Mouse (Mus musculus) limb, embryonic 13.5 days (tissue): Measurements from ENCODE around the gene Zan. TPM values are rescaled to one million over a fixed set of nuclear protein-coding genes. Genes with fewer than 3 reads are reported as not detected.
A peak's percentile ranks its signal among the peaks of the same experiment; 100 is the strongest.

Experiments used
- ATAC-seq: fragments of 200-750 bp; cut with Nextera tagmentation; 2 replicates; pipeline ENCODE4 v1.8.0; 2017; ENCODE audit warnings: low read depth, moderate number of reproducible peaks, moderate TSS enrichment; ENCODE audit not compliant: low FRiP score
- H3K27ac ChIP-seq: fragments of 300-500 bp; sonication (generic); 2 replicates; pipeline ENCODE4 v1.5.1; 2015; ENCODE audit warnings: inconsistent platforms, mild to moderate bottlenecking, moderate library complexity
- H3K27me3 ChIP-seq: fragments of 300-500 bp; sonication (generic); 2 replicates; pipeline ENCODE4 v1.6.1; 2015; ENCODE audit warnings: mild to moderate bottlenecking, inconsistent platforms
- H3K36me3 ChIP-seq: fragments of 300-500 bp; sonication (generic); 2 replicates; pipeline ENCODE4 v1.6.1; 2015; ENCODE audit warnings: inconsistent platforms, mild to moderate bottlenecking, moderate library complexity
- H3K4me1 ChIP-seq: fragments of 300-500 bp; sonication (generic); 2 replicates; pipeline ENCODE4 v1.6.1; 2015; ENCODE audit warnings: inconsistent platforms
- H3K4me2 ChIP-seq: fragments of 300-500 bp; sonication (generic); replicated peaks from 2 replicates; pipeline ENCODE4 v1.6.1; 2015; ENCODE audit warnings: inconsistent platforms, mild to moderate bottlenecking, moderate library complexity
- H3K4me3 ChIP-seq: fragments of 300-500 bp; sonication (generic); 2 replicates; pipeline ENCODE4 v1.5.1; 2015; ENCODE audit warnings: moderate library complexity, mild to moderate bottlenecking, inconsistent platforms
- H3K9ac ChIP-seq: fragments of 300-500 bp; sonication (generic); 2 replicates; pipeline ENCODE4 v1.6.1; 2015; ENCODE audit warnings: mild to moderate bottlenecking, inconsistent platforms
- H3K9me3 ChIP-seq: fragments of 300-500 bp; sonication (generic); 2 replicates; pipeline ENCODE4 v1.6.1; 2016; ENCODE audit warnings: inconsistent platforms
- WGBS: fragments of 180-500 bp; shearing (Covaris S2); methylation state at CpG from one replicate; pipeline ENCODE4 v1.1.7; 2015; 5-methylcytosine and 5-hydroxymethylcytosine counted together
- polyA plus RNA-seq: library from polyadenylated mRNA; unstranded; fragments of >200 nt; fragmentation: Nextera tagmentation; extraction: Ambion mirVana; gene quantifications from 2 replicates; pipeline ENCODE4 v1.2.1, GENCODE M21; 2015

Gene Zan
- polyA plus RNA-seq, 1 experiment from 2014 or later = 0.05 TPM

GRCm38 (mm10) chr5:137346388-137346787, 130.5 kb downstream of the Zan start:
- 71% methylated on average over 1 of the region's 1 CpGs for WGBS
- no peak overlapping the region for H3K27ac ChIP-seq
- no peak for ATAC-seq

DNA sequence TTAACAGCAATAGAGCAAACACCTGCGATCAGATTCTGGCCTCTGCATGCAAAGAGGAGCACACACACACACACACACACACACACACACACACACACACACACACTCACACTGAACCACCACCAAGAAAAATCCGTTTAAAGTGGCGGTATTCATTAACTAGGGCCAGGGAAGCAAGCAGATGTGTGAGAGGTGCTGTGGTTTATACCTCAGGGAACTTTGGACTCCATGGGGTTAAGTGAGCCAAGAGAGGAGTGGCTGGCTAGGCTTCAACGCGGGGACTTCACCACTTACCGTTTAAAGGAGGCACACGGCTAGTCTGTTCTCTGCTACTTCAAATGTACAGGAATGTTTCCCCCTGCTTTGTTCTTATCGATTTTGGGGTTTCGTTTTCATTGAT, 131.0 kb downstream of the Zan start:
- H3K9me3 ChIP-seq = no peaks in the 10 kb centered on the region
- no peak overlapping the region for H3K27ac ChIP-seq
- peaks cover 41% of the 10 kb centered on the region for H3K4me1 ChIP-seq
- no peaks in the 10 kb centered on the region for H3K36me3 ChIP-seq
- no peaks in the 10 kb centered on the region for H3K27me3 ChIP-seq
- no peak overlapping the region for H3K4me3 ChIP-seq
- WGBS = 13% methylated on average over 9 of the region's 9 CpGs
- 0 out of 2 replicates have a peak overlapping the region, but pooled peaks have one; percentile 5 for H3K9ac ChIP-seq
- peak overlapping the region; percentile 40 for H3K4me2 ChIP-seq
- ATAC-seq = no peak

More at GRCm38 (mm10) chr5:137346388-137346787, 130.5 kb downstream of the Zan start:
- peaks cover 41% of the 10 kb centered on the region for H3K4me1 ChIP-seq
- peak overlapping the region; percentile 40 for H3K4me2 ChIP-seq
- H3K9me3 ChIP-seq = no peaks in the 10 kb centered on the region
- no peaks in the 10 kb centered on the region for H3K36me3 ChIP-seq
- no peak overlapping the region for H3K4me3 ChIP-seq
- H3K27me3 ChIP-seq = no peaks in the 10 kb centered on the region
- no peak overlapping the region for H3K9ac ChIP-seq

GRCm38 (mm10) chr5:137343869-137344268, 133.0 kb downstream of the Zan start:
- Histone ChIP-seq H3K4me2 (no peak overlapping the region), H3K9ac (no peak overlapping the region), H3K4me3 (no peak overlapping the region), H3K4me1 (peaks cover 48% of the 10 kb centered on the region), H3K27ac (no peak overlapping the region), H3K9me3 (no peaks in the 10 kb centered on the region), H3K36me3 (no peaks in the 10 kb centered on the region), H3K27me3 (no peaks in the 10 kb centered on the region)
- ATAC-seq = no peak

DNA sequence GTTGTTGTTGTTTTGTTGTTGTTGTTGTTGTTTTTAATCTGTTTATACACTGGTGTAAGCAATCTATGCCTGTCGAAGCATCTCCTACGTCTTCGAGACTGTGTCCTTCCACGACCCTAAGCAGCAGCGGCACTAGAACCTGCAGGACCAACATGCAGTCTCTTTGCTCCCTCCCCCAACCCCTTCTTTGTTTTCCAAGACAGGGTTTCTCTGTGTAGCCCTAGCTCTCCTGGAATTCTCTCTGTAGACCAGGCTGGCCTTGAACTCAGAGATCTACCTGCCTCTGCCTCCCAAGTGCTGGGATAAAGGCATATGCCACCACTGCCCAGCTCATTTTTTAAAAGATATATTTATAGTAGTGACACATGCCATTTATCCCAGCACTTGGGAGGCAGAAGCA, 133.5 kb downstream of the Zan start:
- Histone ChIP-seq H3K36me3 (no peaks in the 10 kb centered on the region), H3K4me3 (no peak overlapping the region), H3K9me3 (no peaks in the 10 kb centered on the region), H3K9ac (no peak overlapping the region), H3K27me3 (no peaks in the 10 kb centered on the region), H3K4me2 (no peak overlapping the region), H3K4me1 (peaks cover 47% of the 10 kb centered on the region), H3K27ac (no peak overlapping the region)
- no peak for ATAC-seq
- 89% methylated on average over 5 of the region's 5 CpGs for WGBS

GRCm38 (mm10) chr5:137342407-137343012, 134.4 kb downstream of the Zan start:
- Histone ChIP-seq H3K4me2 (no peak overlapping the region), H3K27me3 (no peaks in the 10 kb centered on the region), H3K9ac (no peak overlapping the region), H3K9me3 (no peaks in the 10 kb centered on the region), H3K4me1 (peaks cover 41% of the 10 kb centered on the region), H3K4me3 (no peak overlapping the region), H3K36me3 (no peaks in the 10 kb centered on the region), H3K27ac (no peak overlapping the region)
- no peak for ATAC-seq
- WGBS = 77% methylated on average over 7 of the region's 7 CpGs

DNA sequence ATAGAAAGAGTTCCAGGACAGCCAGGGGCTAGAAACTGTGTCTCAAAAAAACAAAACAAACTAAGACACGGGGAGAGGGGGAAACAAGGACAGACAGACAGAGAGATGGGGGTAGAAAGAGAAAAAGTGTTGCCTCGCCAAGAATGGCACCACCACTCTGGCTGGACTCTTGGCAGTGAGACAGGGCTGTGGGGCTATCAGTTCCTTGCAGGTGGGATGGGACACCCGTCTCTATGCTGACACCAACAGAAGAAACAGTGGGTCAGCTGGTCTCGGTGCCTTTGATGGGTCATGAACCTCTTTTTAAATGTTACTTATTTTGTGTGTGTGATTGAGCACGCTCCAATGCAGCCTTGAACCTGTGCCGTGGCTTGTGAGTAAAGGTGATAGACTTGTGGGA, 136.6 kb downstream of the Zan start:
- no peaks in the 10 kb centered on the region for H3K9me3 ChIP-seq
- no peak overlapping the region for H3K9ac ChIP-seq
- no peak overlapping the region for H3K27ac ChIP-seq
- no peak overlapping the region for H3K4me3 ChIP-seq
- no peak overlapping the region; the same call in 1 of the 2 replicates for H3K4me2 ChIP-seq
- H3K36me3 ChIP-seq = no peaks in the 10 kb centered on the region
- ATAC-seq = no peak
- H3K27me3 ChIP-seq = no peaks in the 10 kb centered on the region
- H3K4me1 ChIP-seq = peaks cover 28% of the 10 kb centered on the region
- WGBS = 74% methylated on average over 6 of the region's 6 CpGs

GRCm38 (mm10) chr5:137339290-137339979, 137.4 kb downstream of the Zan start:
- Histone ChIP-seq H3K27me3 (no peaks in the 10 kb centered on the region), H3K4me2 (peak overlapping the region; percentile 77), H3K4me3 (peak overlapping the region; percentile 46), H3K4me1 (peaks cover 21% of the 10 kb centered on the region), H3K27ac (peak overlapping the region; percentile 29; the same call in 1 of the 2 replicates), H3K9me3 (no peaks in the 10 kb centered on the region), H3K9ac (peak overlapping the region; percentile 68), H3K36me3 (no peaks in the 10 kb centered on the region)
- WGBS = 12% methylated on average over 22 of the region's 22 CpGs
- ATAC-seq = 0 out of 2 replicates have a peak, but pooled peaks have one; percentile 18

GRCm38 (mm10) chr5:137338663-137339289, 138.1 kb downstream of the Zan start:
- Histone ChIP-seq H3K27ac (peak overlapping the region; percentile 29), H3K4me1 (peaks cover 18% of the 10 kb centered on the region), H3K36me3 (no peaks in the 10 kb centered on the region), H3K4me3 (peak overlapping the region; percentile 46), H3K4me2 (peak overlapping the region; percentile 77), H3K27me3 (no peaks in the 10 kb centered on the region), H3K9me3 (no peaks in the 10 kb centered on the region), H3K9ac (peak overlapping the region; percentile 68)
- WGBS = 5% methylated on average over 11 of the region's 11 CpGs
- peak; percentile 29 for ATAC-seq

- Histone ChIP-seq H3K4me1 (peaks cover 18% of the 10 kb centered on the region), H3K36me3 (no peaks in the 10 kb centered on the region), H3K4me3 (peak overlapping the region; percentile 46), H3K4me2 (peak overlapping the region; percentile 77), H3K27ac (peak overlapping the region; percentile 29), H3K27me3 (no peaks in the 10 kb centered on the region), H3K9ac (peak overlapping the region; percentile 68), H3K9me3 (no peaks in the 10 kb centered on the region)
- under 1% methylated on average over 19 of the region's 19 CpGs for WGBS
- ATAC-seq = peak; percentile 83
These were observed 138.6 kb downstream of the Zan start for GRCm38 (mm10) chr5:137338256-137338655.

DNA sequence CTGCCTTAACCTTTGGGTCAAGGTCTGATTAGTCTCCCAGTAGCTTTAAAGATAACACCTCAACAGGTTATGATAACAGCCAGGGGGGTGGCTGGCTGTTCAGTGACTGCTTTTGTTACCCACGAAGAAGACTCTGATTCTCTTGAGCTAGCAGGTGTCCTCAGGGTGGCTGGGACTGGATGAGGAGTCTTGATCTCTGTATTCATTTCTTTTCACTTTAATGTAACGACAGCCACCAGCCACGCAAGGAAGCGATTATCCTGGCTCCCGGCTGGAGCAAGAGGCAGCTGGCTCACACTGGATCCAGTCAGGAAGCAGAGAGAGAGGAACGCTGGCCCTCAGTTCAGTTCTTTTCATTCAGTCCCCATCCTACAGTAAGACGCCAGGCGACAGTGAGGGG, 139.7 kb downstream of the Zan start:
- Histone ChIP-seq H3K9me3 (no peaks in the 10 kb centered on the region), H3K4me3 (no peak overlapping the region), H3K27ac (no peak overlapping the region; the same call in 1 of the 2 replicates), H3K4me1 (peaks cover 28% of the 10 kb centered on the region), H3K9ac (no peak overlapping the region), H3K27me3 (no peaks in the 10 kb centered on the region), H3K36me3 (no peaks in the 10 kb centered on the region), H3K4me2 (no peak overlapping the region)
- ATAC-seq = no peak
- WGBS = 40% methylated on average over 8 of the region's 8 CpGs

- Histone ChIP-seq H3K36me3 (0 out of 2 replicates have a peak, but pooled peaks cover under 1% of the 10 kb centered on the region), H3K4me1 (peaks cover 29% of the 10 kb centered on the region), H3K27me3 (no peaks in the 10 kb centered on the region), H3K9ac (no peak overlapping the region), H3K4me3 (no peak overlapping the region), H3K27ac (no peak overlapping the region), H3K4me2 (no peak overlapping the region), H3K9me3 (no peaks in the 10 kb centered on the region)
- 76% methylated on average over 6 of the region's 6 CpGs for WGBS
- ATAC-seq = no peak
These were observed 141.8 kb downstream of the Zan start for GRCm38 (mm10) chr5:137335066-137335465.

- H3K9ac ChIP-seq = no peak overlapping the region
- H3K27ac ChIP-seq = no peak overlapping the region
- WGBS = 59% methylated on average over 10 of the region's 10 CpGs
- H3K36me3 ChIP-seq = 0 out of 2 replicates have a peak, but pooled peaks cover 6% of the 10 kb centered on the region
- H3K27me3 ChIP-seq = no peaks in the 10 kb centered on the region
- no peak for ATAC-seq
- peak overlapping the region; percentile 87 for H3K4me2 ChIP-seq
- no peaks in the 10 kb centered on the region for H3K9me3 ChIP-seq
- peak overlapping the region; percentile 65; the same call in 1 of the 2 replicates for H3K4me3 ChIP-seq
- peaks cover 22% of the 10 kb centered on the region for H3K4me1 ChIP-seq
These were observed 142.5 kb downstream of the Zan start for GRCm38 (mm10) chr5:137334317-137334716.
